Mouse (Mus musculus): ENCODE data around the gene Nid2. TPM values are rescaled to one million over a fixed set of nuclear protein-coding genes. Genes with fewer than 3 reads are reported as not detected.

Nid2 gene
- polyA plus RNA-seq, 1 experiment from 2014 or later, result 50.2 TPM

DNA sequence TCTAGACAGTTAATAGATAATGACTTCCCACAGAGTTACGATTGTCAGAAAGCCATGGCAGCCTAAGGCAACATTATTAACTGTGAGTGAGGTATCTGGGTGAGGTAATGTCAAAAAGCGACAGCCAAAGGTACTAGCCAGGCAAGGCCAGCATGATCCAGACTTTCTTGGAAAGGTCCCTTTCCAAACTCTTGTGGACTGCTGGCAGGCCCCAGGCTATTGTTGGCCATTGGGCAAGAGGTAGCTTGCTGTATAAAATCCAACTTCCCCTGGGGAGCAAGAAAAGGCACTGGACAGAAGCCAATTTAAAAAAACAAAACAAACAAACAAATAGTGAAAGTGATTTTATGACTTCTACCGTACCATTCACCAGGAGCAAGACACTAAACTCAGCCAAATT, 56.3 kb downstream of the Nid2 start:
- Histone ChIP-seq H3K4me3 (no peak overlapping the region), H3K27me3 (ENCODE audit: poor library complexity, severe bottlenecking) (no peaks in the 10 kb centered on the region), H3K4me1 (peaks cover 17% of the 10 kb centered on the region), H3K36me3 (replicated peaks) (peaks cover 71% of the 10 kb centered on the region), H3K9me3 (no peaks in the 10 kb centered on the region), H3K27ac (no peak overlapping the region)
- WGBS, result 93% methylated on average over 3 of the region's 3 CpGs
- DNase-seq (ENCODE audit: extremely low spot score, low spot score), result no peak

DNA sequence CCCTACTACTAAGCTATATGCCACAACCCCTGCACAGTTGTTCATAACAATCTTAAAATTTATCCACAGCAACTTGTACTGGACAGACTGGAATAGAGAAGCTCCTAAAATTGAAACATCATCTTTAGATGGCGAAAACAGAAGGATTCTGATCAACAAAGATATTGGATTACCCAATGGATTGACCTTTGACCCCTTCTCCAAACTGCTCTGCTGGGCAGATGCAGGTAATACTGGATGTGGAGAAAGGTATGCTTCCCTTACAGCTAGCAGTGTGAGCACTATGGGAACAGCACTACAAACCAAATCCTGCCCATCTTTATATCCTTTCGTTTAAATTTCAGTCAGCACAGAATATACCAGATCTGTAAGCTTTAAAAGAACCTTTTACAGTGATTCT, 56.8 kb downstream of the Nid2 start:
- DNase-seq (ENCODE audit: extremely low spot score, low spot score), result no peak
- H3K9me3 ChIP-seq, result no peaks in the 10 kb centered on the region
- H3K4me1 ChIP-seq, result peaks cover 17% of the 10 kb centered on the region
- WGBS, result 92% methylated on average over 2 of the region's 2 CpGs
- H3K27ac ChIP-seq, result no peak overlapping the region
- peaks cover 73% of the 10 kb centered on the region for H3K36me3 ChIP-seq (replicated peaks)
- no peaks in the 10 kb centered on the region for H3K27me3 ChIP-seq (ENCODE audit: poor library complexity, severe bottlenecking)
- H3K4me3 ChIP-seq, result no peak overlapping the region

DNA sequence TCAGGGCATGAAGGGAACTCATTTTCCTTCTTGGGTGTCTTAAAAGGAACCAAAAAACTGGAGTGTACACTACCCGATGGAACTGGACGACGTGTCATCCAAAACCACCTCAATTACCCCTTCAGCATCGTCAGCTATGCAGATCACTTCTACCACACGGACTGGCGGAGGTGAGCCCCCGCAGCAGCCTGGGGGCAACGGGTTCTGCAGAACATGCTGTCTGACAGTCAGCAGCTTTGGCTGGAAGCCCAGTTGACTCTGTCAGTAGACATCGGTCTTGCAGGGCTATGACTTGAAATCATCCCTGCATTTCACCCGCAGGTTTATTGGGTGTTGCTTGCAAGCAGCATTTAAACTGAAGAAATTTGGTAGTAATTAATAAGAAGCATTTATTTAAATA, 58.9 kb downstream of the Nid2 start:
- H3K36me3 ChIP-seq (replicated peaks), result peaks cover 80% of the 10 kb centered on the region
- no peaks in the 10 kb centered on the region for H3K9me3 ChIP-seq
- H3K4me1 ChIP-seq, result peaks cover 6% of the 10 kb centered on the region
- no peak for DNase-seq (ENCODE audit: extremely low spot score, low spot score)
- no peak overlapping the region for H3K4me3 ChIP-seq
- H3K27ac ChIP-seq, result no peak overlapping the region
- 92% methylated on average over 10 of the region's 10 CpGs for WGBS
- H3K27me3 ChIP-seq (ENCODE audit: poor library complexity, severe bottlenecking), result no peaks in the 10 kb centered on the region

DNA sequence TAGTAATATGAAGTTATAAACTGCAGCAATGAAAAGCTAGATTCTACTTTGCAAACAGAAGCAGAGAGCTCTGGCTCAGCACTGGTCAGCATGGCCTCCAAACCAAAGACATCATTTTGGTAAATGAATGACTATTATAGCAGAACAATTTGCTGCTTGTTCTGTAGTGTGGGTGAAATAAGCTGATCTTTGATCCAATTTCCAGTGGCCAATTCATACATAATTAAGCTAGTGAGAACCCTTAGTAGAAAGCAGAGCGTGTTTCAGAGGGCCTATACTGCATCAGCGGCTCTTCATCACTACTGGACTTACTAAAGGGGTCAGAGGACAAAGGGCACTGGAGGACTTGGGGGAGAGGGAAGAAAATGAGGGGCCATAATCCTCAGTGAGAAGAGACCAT, 62.0 kb downstream of the Nid2 start:
- Histone ChIP-seq H3K27me3 (ENCODE audit: poor library complexity, severe bottlenecking) (no peaks in the 10 kb centered on the region), H3K4me1 (no peaks in the 10 kb centered on the region), H3K9me3 (no peaks in the 10 kb centered on the region), H3K27ac (no peak overlapping the region), H3K36me3 (replicated peaks) (peaks cover 81% of the 10 kb centered on the region), H3K4me3 (no peak overlapping the region)
- DNase-seq (ENCODE audit: extremely low spot score, low spot score), result no peak
- WGBS, result 93% methylated on average over 2 of the region's 2 CpGs

DNA sequence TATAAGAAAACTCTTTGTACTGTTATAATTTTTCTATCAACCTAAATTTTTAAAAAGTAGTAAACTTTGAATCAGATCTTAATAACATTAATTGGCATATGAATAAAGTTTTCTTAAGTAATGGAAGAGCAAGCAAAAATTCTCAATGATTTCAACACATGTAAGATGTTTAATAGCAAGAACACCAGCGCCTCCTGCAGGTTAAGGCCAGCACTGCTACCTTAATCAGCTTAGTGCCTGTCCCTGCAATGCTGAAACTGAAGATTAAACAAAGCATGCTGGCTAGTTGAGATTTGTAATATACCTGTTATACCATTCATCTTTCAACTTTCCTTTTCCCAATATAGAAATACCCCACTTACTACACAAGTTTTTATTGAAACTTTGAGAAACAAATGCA, 66.9 kb downstream of the Nid2 start:
- Histone ChIP-seq H3K27ac (no peak overlapping the region), H3K9me3 (peaks cover 6% of the 10 kb centered on the region; the same call in 1 of the 2 replicates), H3K4me1 (peaks cover 6% of the 10 kb centered on the region), H3K4me3 (no peak overlapping the region), H3K27me3 (ENCODE audit: poor library complexity, severe bottlenecking) (no peaks in the 10 kb centered on the region), H3K36me3 (replicated peaks) (peaks cover 91% of the 10 kb centered on the region)
- WGBS, result 10% methylated on average over 1 of the region's 1 CpGs
- DNase-seq (ENCODE audit: extremely low spot score, low spot score), result peak; percentile 73

DNA sequence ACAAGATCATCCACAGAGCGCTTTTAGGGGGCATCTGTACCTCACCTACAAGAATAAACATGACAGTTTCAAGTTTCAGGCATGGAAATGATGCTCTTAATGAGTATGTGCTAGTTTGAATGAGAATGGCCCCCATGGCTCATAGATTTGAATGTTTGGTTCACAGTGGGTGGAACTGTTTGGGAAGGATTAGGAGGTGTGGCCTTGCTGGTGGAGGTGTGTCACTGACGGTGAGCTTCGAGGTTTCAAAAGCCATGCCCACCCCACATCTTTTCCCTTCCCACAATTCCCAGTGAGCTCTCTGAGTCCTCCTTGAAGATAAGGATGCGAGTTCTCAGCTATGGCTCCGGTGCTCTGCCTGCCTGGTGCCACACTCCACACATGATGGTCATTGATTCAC, 70.6 kb downstream of the Nid2 start:
- WGBS, result 94% methylated on average over 5 of the region's 5 CpGs
- no peaks in the 10 kb centered on the region for H3K27me3 ChIP-seq (ENCODE audit: poor library complexity, severe bottlenecking)
- H3K4me1 ChIP-seq, result peaks cover 33% of the 10 kb centered on the region
- no peak for DNase-seq (ENCODE audit: extremely low spot score, low spot score)
- H3K36me3 ChIP-seq (replicated peaks), result peaks cover 54% of the 10 kb centered on the region
- H3K27ac ChIP-seq, result no peak overlapping the region
- 0 out of 2 replicates have a peak overlapping the region, but pooled peaks have one; percentile 5 for H3K4me3 ChIP-seq
- H3K9me3 ChIP-seq, result peaks cover 6% of the 10 kb centered on the region; the same call in 1 of the 2 replicates

DNA sequence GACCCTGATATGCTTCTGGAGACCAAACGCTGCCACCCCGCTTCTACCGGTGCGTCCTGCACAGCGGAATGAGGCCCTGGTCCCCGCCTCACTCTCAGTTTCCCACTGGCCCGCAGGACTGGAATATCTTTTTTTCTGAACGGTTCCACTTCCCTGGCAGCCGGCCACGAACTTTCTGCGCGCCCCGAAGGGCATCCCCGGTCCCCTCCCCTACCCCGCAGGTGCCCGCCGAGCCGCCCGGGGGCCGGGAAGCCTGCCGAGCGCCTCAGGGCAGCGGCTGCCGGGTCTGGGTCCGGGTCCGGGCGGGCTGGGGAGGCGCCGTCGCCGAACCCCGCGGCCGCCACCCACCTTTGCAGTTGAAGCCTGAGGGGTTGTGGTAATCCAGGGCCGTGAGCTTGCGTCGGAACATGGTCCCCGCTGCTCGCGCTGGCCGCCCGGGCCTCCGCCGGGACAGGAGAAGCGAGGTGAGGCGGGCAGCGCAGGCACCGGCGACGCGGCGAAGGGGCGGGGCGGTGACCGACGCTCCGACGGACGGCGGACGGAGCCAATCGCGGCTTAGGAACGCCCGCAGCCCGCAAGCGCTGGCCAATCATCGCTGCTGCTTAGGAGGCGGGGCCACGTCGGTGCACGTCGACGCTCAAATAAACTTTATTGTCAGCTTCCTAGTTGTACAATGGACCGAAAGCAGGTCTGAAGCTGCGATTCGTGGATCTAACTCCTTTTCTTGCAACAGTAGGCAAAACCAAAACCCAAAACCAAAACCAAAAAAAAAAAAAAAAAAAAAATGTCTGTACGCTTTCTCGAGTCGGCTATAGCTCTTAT, 72.5 kb downstream of the Nid2 start, which contains the start of gene Rtraf:
Gene Rtraf (minus strand): TSS at position 504 of the 822 bp plus-strand sequence.
- peaks cover 33% of the 10 kb centered on the region for H3K4me1 ChIP-seq
- H3K9me3 ChIP-seq, result peaks cover 6% of the 10 kb centered on the region; the same call in 1 of the 2 replicates
- no peaks in the 10 kb centered on the region for H3K27me3 ChIP-seq (ENCODE audit: poor library complexity, severe bottlenecking)
- H3K27ac ChIP-seq, result peak within 1 kb of the TSS; percentile 93
- peaks cover 40% of the 10 kb centered on the region for H3K36me3 ChIP-seq (replicated peaks)
- peak within 1 kb of the TSS; percentile 80 for H3K4me3 ChIP-seq
- under 1% methylated on average over 80 of the region's 80 CpGs for WGBS
- DNase-seq (ENCODE audit: extremely low spot score, low spot score), result peak; percentile 88

DNA sequence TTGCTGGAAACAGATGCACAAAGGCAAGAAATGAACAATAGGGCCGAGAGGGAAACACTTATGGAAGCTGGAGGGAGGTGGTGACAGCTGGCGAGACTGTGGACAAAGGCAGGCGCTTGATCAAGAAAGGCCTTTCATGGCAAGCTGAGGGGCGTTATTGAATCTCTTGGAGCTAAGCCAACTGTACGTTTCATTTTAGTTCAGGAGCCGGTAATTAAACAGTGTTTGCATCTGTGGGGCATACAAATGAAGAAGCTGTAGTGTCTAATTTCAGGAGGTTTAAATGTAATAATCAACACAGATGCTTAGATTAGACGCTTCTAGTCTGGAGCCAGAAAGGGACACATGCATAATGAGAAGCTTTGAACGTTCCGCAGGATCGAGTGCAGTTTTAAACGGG, 74.4 kb downstream of the Nid2 start:
- Histone ChIP-seq H3K27ac (peak overlapping the region; percentile 93), H3K4me1 (peaks cover 33% of the 10 kb centered on the region), H3K9me3 (peaks cover 6% of the 10 kb centered on the region; the same call in 1 of the 2 replicates), H3K36me3 (replicated peaks) (peaks cover 22% of the 10 kb centered on the region), H3K4me3 (peak overlapping the region; percentile 14; the same call in 1 of the 2 replicates), H3K27me3 (ENCODE audit: poor library complexity, severe bottlenecking) (no peaks in the 10 kb centered on the region)
- no peak for DNase-seq (ENCODE audit: extremely low spot score, low spot score)
- 64% methylated on average over 11 of the region's 11 CpGs for WGBS

DNA sequence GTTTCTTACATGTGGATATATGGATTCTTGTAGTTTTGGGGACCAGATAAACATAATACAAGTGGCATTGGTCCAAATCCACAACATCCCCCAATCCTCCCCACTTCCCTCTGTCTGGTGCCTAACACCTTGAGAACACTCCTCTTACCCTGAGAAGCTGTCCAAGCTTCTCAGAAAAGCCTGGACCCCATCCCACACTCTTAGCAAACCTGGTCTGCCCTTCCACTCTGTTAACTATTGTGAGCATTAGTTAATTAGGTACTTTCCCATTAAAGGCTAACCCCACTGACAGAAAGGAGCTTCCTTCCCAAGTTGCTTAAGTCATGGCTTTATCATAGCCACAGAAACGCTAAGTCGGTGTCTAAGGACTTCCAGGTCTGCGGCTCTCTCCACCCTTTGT, 85.2 kb downstream of the Nid2 start:
- Histone ChIP-seq H3K9me3 (no peaks in the 10 kb centered on the region), H3K27ac (peak overlapping the region; percentile 22; the same call in 1 of the 2 replicates), H3K36me3 (replicated peaks) (no peaks in the 10 kb centered on the region), H3K27me3 (ENCODE audit: poor library complexity, severe bottlenecking) (peaks cover 8% of the 10 kb centered on the region; the same call in 1 of the 2 replicates), H3K4me1 (peaks cover 14% of the 10 kb centered on the region), H3K4me3 (no peak overlapping the region)
- DNase-seq (ENCODE audit: extremely low spot score, low spot score), result no peak
- WGBS, result 92% methylated on average over 3 of the region's 3 CpGs

DNA sequence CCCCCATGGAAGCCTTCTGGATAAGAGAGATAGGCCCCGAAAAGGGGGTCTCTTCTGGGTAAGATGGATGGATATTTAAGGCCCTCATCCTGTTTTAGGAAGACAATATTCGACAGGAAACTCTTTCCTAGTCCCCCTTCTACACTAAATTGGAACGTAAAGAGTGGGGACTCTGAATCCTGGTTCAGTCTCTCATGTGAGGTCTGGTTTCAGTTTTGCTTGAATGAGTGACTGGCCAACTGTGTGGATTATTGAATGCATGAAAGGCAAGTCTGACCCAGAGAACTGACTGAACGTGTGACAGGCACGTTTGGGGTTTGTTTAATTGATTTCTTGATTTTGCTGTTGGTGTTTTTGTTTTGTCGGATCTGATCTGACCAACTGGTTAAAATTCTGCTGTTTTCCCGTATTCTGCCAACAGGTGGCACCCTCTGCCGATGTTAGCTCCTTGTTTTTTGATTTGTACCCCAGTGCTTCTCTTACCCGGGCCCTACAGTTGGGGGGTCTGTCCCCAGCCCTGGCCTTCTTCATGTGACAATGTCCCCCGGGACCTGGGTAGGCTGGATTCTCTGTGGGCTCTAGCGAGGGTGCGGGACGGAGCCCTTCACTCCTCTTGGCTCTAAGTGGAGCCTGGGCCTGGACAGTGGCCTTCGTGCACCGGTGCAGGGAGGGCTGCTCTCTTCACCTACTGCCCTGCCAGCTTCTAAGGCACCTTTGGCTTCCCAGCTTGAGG, 88.7 kb downstream of the Nid2 start:
- H3K4me3 ChIP-seq, result peak overlapping the region; percentile 31
- peak overlapping the region; percentile 84 for H3K27ac ChIP-seq
- no peaks in the 10 kb centered on the region for H3K9me3 ChIP-seq
- H3K36me3 ChIP-seq (replicated peaks), result no peaks in the 10 kb centered on the region
- H3K4me1 ChIP-seq, result peaks cover 14% of the 10 kb centered on the region
- H3K27me3 ChIP-seq (ENCODE audit: poor library complexity, severe bottlenecking), result peaks cover 8% of the 10 kb centered on the region; the same call in 1 of the 2 replicates
- 28% methylated on average over 15 of the region's 15 CpGs for WGBS
- DNase-seq (ENCODE audit: extremely low spot score, low spot score), result peak; percentile 77

DNA sequence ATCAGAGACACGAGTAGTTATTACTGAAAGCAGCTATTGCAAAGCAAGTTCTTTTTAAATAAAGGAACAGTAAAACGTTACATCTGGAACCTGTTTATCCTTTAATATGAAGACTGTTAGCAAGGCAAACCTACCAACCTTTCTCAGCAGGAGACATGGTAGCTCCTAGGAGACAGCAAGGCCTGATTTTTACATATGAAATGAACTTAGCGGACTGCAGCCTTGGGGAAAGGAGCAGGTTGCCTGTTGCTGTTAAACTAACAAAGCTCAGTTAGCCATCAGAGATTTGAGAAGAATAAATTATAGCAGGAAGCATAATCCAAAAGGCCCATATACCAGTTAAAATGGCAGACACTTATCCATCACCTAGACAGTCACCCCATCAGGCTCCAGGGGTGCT, 102.4 kb downstream of the Nid2 start:
- Histone ChIP-seq H3K27ac (no peak overlapping the region), H3K9me3 (peaks cover 3% of the 10 kb centered on the region; the same call in 1 of the 2 replicates), H3K4me1 (no peaks in the 10 kb centered on the region), H3K36me3 (replicated peaks) (no peaks in the 10 kb centered on the region), H3K27me3 (ENCODE audit: poor library complexity, severe bottlenecking) (no peaks in the 10 kb centered on the region), H3K4me3 (no peak overlapping the region)
- DNase-seq (ENCODE audit: extremely low spot score, low spot score), result no peak
- 62% methylated on average over 3 of the region's 3 CpGs for WGBS

DNA sequence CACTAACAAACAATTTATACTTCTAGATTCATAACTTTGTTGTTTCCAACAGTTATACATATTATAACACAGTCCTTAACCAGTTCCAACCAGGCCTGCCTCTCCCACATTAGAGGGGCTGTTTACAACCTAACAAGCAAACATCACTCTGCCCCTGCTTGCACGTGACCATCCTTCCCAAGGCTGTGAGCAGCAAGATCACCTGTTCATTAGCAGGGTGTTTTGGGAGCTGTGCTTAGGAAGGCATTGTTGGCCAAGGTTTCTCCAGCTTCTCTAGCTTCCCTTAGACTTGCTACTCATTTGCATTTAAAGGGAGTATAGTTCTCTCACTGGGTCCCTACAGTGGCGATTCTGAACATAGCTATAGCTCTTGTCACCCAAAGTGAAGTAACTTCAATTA, 107.2 kb downstream of the Nid2 start:
- H3K27ac ChIP-seq, result no peak overlapping the region
- no peaks in the 10 kb centered on the region for H3K4me1 ChIP-seq
- no peak for DNase-seq (ENCODE audit: extremely low spot score, low spot score)
- no peaks in the 10 kb centered on the region for H3K27me3 ChIP-seq (ENCODE audit: poor library complexity, severe bottlenecking)
- H3K4me3 ChIP-seq, result no peak overlapping the region
- WGBS, result 85% methylated on average over 2 of the region's 2 CpGs
- H3K9me3 ChIP-seq, result peaks cover 3% of the 10 kb centered on the region; the same call in 1 of the 2 replicates
- H3K36me3 ChIP-seq (replicated peaks), result no peaks in the 10 kb centered on the region

Measured in forebrain, embryonic 10.5 days (tissue).